Mouse (Mus musculus) kidney, postnatal 0 days (tissue): ENCODE measurements around the gene Prpf18. TPM values are rescaled to one million over a fixed set of nuclear protein-coding genes. Genes with fewer than 3 reads are reported as not detected.

Source experiments
- ATAC-seq: fragments of 200-750 bp; cut with Nextera tagmentation; replicated peaks from 2 replicates; pipeline ENCODE4 v1.8.0; 2017; ENCODE audit warnings: low read depth, moderate number of reproducible peaks, moderate TSS enrichment, moderate library complexity; ENCODE audit not compliant: low FRiP score
- DNase-seq: peaks from one replicate; pipeline ENCODE4 v3.0.0-alpha.2; 2016; ENCODE audit warnings: low spot score
- H3K27ac ChIP-seq: fragments of 300-500 bp; sonication (generic); 2 replicates; pipeline ENCODE4 v1.5.1; 2014; ENCODE audit warnings: mild to moderate bottlenecking
- H3K27me3 ChIP-seq: fragments of 300-500 bp; sonication (generic); 2 replicates; pipeline ENCODE4 v1.6.1; 2014; ENCODE audit warnings: low read length, mixed read lengths; ENCODE audit not compliant: insufficient read depth
- H3K36me3 ChIP-seq: fragments of 300-500 bp; sonication (generic); 2 replicates; pipeline ENCODE4 v1.6.1; 2014; ENCODE audit warnings: low read length, mixed read lengths; ENCODE audit not compliant: insufficient read depth
- H3K4me1 ChIP-seq: fragments of 300-500 bp; sonication (generic); replicated peaks from 2 replicates; pipeline ENCODE4 v1.6.1; 2014; ENCODE audit warnings: antibody characterized with exemption, low read length, mixed read lengths; ENCODE audit not compliant: insufficient read depth
- H3K4me2 ChIP-seq: fragments of 300-500 bp; sonication (generic); 2 replicates; pipeline ENCODE4 v1.6.1; 2014; ENCODE audit warnings: mild to moderate bottlenecking, low read length, moderate library complexity, mixed read lengths
- H3K4me3 ChIP-seq: fragments of 300-500 bp; sonication (generic); replicated peaks from 2 replicates; pipeline ENCODE4 v1.5.1; 2014; ENCODE audit warnings: low read depth, low read length
- H3K9ac ChIP-seq: fragments of 300-500 bp; sonication (generic); 2 replicates; pipeline ENCODE4 v1.6.1; 2014; ENCODE audit warnings: low read depth, low read length
- H3K9me3 ChIP-seq: fragments of 300-500 bp; sonication (generic); replicated peaks from 2 replicates; pipeline ENCODE4 v1.6.1; 2016; ENCODE audit warnings: low read length, inconsistent platforms, mixed read lengths
- CTCF ChIP-seq: IDR thresholded peaks from 2 replicates; pipeline ENCODE4 v1.5.1; 2016; ENCODE audit warnings: antibody characterized with exemption, low read depth, mild to moderate bottlenecking, moderate library complexity
- WGBS: fragments of 180-500 bp; shearing (Covaris S2); extraction: QIAGEN DNeasy Blood & Tissue Kit; methylation state at CpG from one replicate; pipeline ENCODE4 v1.1.7; 2014; 5-methylcytosine and 5-hydroxymethylcytosine counted together
- polyA plus RNA-seq: library from polyadenylated mRNA; unstranded; fragments of >200 nt; fragmentation: Nextera tagmentation; extraction: Ambion mirVana; gene quantifications from 2 replicates; pipeline ENCODE4 v1.2.1, GENCODE M21; 2015

The Prpf18 gene
- polyA plus RNA-seq, 1 experiment from 2014 or later: 24.3 TPM

- peaks cover 49% of the 10 kb centered on the region for H3K36me3 ChIP-seq
- ATAC-seq: no peak
- H3K27ac ChIP-seq: no peak overlapping the region
These were observed 59.2 kb downstream of the Prpf18 start for GRCm38 (mm10) chr2:4592666-4593065.

GRCm38 (mm10) chr2:4591647-4592046 lies 60.3 kb downstream of the Prpf18 start:
- TF ChIP-seq CTCF: no peak
- Histone ChIP-seq H3K9ac (no peak overlapping the region), H3K36me3 (peaks cover 43% of the 10 kb centered on the region), H3K9me3 (no peaks in the 10 kb centered on the region), H3K27ac (no peak overlapping the region), H3K4me1 (peaks cover 22% of the 10 kb centered on the region), H3K4me3 (no peak overlapping the region), H3K4me2 (no peak overlapping the region), H3K27me3 (no peaks in the 10 kb centered on the region)
- DNase-seq (no peak), ATAC-seq (no peak)
- WGBS: 79% methylated on average over 3 of the region's 3 CpGs

More at GRCm38 (mm10) chr2:4592666-4593065, 59.2 kb downstream of the Prpf18 start:
- no peak overlapping the region for H3K4me3 ChIP-seq
- DNase-seq: no peak
- 92% methylated on average over 7 of the region's 7 CpGs for WGBS
- H3K4me2 ChIP-seq: no peak overlapping the region
- H3K9me3 ChIP-seq: no peaks in the 10 kb centered on the region
- H3K9ac ChIP-seq: no peak overlapping the region
- no peaks in the 10 kb centered on the region for H3K27me3 ChIP-seq
- no peak for TF ChIP-seq CTCF
- peaks cover 13% of the 10 kb centered on the region for H3K4me1 ChIP-seq

- WGBS: 15% methylated on average over 13 of the region's 13 CpGs
- DNase-seq (peak; percentile 94), ATAC-seq (peak; percentile 79)
- H3K27me3 ChIP-seq: no peaks in the 10 kb centered on the region
- peaks cover 36% of the 10 kb centered on the region for H3K4me1 ChIP-seq
- H3K27ac ChIP-seq: peak overlapping the region; percentile 57; the same call in 1 of the 2 replicates
- H3K4me3 ChIP-seq: no peak overlapping the region
- H3K9me3 ChIP-seq: no peaks in the 10 kb centered on the region
- H3K4me2 ChIP-seq: 0 out of 2 replicates have a peak overlapping the region, but pooled peaks have one; percentile 18
- TF ChIP-seq CTCF: no peak
- H3K9ac ChIP-seq: no peak overlapping the region
- peaks cover 30% of the 10 kb centered on the region; the same call in 1 of the 2 replicates for H3K36me3 ChIP-seq
These were observed 64.1 kb downstream of the Prpf18 start for GRCm38 (mm10) chr2:4587685-4588409.

GRCm38 (mm10) chr2:4586245-4586644 lies 65.7 kb downstream of the Prpf18 start:
- Histone ChIP-seq H3K9ac (no peak overlapping the region), H3K36me3 (peaks cover 17% of the 10 kb centered on the region; the same call in 1 of the 2 replicates), H3K9me3 (no peaks in the 10 kb centered on the region), H3K4me2 (no peak overlapping the region), H3K27ac (peak overlapping the region; percentile 11; the same call in 1 of the 2 replicates), H3K4me3 (no peak overlapping the region), H3K4me1 (peaks cover 36% of the 10 kb centered on the region), H3K27me3 (no peaks in the 10 kb centered on the region)
- TF ChIP-seq CTCF: no peak
- ATAC-seq (no peak), DNase-seq (peak; percentile 61)
- 17% methylated on average over 11 of the region's 11 CpGs for whole genome bisulfite sequencing

GRCm38 (mm10) chr2:4584252-4584651 lies 67.7 kb downstream of the Prpf18 start:
- ATAC-seq (no peak), DNase-seq (no peak)
- H3K9me3 ChIP-seq: no peaks in the 10 kb centered on the region
- 47% methylated on average over 5 of the region's 5 CpGs for WGBS
- no peak for TF ChIP-seq CTCF
- H3K27ac ChIP-seq: no peak overlapping the region
- H3K4me3 ChIP-seq: no peak overlapping the region
- H3K27me3 ChIP-seq: no peaks in the 10 kb centered on the region
- H3K36me3 ChIP-seq: peaks cover 8% of the 10 kb centered on the region; the same call in 1 of the 2 replicates
- H3K9ac ChIP-seq: no peak overlapping the region
- peaks cover 36% of the 10 kb centered on the region for H3K4me1 ChIP-seq
- H3K4me2 ChIP-seq: no peak overlapping the region

GRCm38 (mm10) chr2:4582930-4583329 lies 69.0 kb downstream of the Prpf18 start:
- Histone ChIP-seq H3K9ac (no peak overlapping the region), H3K4me3 (no peak overlapping the region), H3K4me1 (peaks cover 30% of the 10 kb centered on the region), H3K27ac (no peak overlapping the region), H3K4me2 (no peak overlapping the region), H3K27me3 (no peaks in the 10 kb centered on the region), H3K9me3 (no peaks in the 10 kb centered on the region), H3K36me3 (peaks cover 4% of the 10 kb centered on the region; the same call in 1 of the 2 replicates)
- WGBS: 61% methylated on average over 2 of the region's 2 CpGs
- ATAC-seq (no peak), DNase-seq (no peak)
- no peak for TF ChIP-seq CTCF
